Mouse (Mus musculus): ENCODE measurements around the gene Cebpg.

Gene Cebpg

DNA sequence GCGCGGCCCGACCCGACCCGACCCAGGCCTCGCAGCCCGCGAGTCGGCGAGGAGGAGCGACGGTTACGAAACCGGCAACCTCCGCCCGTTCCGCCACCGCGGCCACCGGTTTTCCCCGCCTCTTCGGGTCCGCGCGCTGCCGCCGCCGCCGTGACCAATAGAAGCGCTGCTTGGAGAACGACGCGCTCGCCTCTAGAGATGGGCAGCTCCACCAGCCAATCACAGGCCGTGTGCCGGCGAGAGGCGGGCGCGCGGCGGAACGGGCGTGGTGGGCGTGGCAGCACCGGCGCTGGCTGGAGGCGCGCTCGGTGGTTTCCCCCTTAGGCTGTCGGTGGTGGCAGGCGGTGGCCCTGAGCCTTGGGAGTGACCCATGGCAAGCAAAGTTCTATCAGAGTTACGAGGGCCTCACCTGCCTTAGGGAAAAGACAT is at the start of gene Cebpg:
TSS of gene Cebpg (minus strand) at position 138 of the 429 bp plus-strand sequence.
- peak; percentile 98 to 99 for DNase-seq

DNA sequence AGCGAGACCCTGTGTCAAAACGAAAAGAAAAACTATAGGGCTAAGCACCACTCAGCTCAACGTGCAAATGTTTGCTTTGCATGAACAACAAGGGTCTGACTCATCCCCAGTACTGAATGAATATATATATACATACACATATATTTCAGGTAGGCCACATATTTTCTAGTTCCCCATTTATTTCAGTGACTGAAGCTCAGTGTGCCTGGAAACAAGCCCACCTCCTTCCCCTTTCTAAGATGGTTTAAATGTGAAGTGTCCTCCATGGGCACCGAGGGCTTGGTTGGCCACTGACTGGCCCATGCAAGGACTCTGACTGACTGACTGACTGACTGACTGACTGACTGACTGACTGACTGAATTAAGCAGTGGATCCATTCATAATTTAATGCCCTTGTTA is 43.2 kb upstream of the Cebpg start:
- DNase-seq, result no peak

DNA sequence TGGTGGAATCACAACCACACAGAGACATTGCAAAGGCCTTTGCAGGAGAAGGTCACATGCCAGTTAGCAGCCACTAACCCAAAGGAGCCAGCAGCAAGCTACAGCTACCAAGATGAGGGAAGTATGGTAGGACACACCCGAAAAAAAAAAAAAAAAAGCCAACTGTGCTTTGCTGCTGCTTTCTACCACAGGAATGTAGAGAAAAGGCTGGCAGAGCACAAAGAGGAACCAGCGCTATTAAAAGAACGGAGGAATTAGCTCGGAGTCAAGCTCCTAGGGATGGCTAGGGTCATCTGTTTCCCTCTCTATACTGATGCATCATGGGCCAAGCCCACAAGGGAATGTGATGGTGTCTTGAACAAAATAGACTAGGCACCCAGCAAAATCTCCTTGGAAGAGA is 42.4 kb upstream of the Cebpg start:
- no peak for DNase-seq

DNA sequence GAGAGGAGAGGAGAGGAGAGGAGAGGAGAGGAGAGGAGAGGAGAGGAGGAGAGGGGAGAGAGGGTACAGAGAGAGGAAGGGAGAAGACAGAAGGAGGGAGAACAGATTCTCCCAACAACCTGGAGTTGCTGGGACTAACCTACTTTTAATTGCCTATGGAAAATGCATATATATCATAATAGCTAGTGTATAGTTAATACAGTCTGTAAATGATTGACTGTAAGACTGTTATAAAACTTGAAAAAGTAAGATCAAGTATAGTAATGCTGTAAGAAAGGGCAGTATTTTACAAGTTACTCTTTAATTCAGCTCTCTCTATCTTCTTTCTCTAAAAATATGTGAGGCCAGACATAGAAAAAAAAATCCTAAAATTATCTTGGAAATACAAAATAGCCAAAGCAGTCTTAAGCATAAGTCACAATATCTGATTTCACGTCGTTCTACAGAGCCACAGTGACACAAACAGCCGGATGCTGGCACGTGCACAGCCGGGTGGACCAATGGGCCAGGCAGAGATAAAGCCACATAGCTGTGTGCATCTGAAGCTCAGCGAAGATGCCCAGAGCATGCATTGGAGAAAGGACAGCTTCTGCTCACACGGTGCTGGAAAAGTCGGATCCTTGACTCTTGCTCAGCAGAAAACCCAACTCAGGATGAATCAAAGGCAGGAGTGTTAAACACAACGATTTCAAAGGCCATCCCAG is 38.8 kb upstream of the Cebpg start:
- DNase-seq, result no peak

DNA sequence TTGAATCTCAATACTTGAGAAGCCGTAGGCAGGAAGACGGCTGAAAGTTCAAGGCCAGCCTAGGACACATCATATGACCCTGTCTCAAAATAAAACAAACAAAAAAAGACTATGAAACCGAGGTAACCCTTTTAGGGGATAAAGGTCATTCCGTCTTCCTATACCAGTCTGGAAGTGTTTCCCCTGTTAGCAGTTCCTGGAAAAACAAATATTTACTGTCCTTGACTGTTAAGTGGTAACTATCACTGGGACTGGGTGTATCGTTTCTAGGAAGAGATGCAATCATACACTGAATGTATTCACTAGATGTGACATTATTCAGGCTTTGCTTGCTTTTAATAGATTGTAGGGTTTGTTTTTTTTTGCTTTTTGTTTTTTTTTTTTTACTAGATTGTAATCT is 34.2 kb upstream of the Cebpg start:
- DNase-seq, result no peak

DNA sequence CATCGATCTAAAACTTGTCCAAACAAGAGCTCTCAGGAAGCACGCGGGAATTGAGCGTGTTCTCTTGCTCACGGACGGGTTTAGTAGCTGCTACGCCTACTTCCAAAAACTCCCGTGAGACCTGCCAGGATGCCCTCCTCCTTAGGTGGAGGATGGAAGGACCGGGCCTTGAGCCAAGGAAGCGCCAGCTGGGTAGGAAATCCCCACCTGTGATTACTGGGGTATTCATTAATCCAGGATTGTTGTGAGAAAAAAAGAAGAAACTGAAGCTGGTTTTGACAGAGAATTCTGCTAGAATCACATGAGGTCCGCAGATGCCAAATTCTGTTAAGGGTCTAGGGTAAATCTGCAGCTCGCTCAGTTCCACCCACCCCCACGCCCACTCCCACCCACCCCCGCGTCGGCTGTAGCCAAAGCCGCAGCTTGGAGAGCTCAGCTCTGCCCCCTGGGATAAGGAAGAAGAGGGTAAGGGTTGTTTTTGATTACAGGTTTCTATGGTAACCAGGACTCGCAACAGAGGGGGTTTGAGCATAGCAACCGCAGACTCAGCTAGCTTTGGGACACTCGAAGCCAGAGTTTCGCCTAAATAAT is 30.0 kb upstream of the Cebpg start:
- DNase-seq, result peak; percentile 55 to 67

DNA sequence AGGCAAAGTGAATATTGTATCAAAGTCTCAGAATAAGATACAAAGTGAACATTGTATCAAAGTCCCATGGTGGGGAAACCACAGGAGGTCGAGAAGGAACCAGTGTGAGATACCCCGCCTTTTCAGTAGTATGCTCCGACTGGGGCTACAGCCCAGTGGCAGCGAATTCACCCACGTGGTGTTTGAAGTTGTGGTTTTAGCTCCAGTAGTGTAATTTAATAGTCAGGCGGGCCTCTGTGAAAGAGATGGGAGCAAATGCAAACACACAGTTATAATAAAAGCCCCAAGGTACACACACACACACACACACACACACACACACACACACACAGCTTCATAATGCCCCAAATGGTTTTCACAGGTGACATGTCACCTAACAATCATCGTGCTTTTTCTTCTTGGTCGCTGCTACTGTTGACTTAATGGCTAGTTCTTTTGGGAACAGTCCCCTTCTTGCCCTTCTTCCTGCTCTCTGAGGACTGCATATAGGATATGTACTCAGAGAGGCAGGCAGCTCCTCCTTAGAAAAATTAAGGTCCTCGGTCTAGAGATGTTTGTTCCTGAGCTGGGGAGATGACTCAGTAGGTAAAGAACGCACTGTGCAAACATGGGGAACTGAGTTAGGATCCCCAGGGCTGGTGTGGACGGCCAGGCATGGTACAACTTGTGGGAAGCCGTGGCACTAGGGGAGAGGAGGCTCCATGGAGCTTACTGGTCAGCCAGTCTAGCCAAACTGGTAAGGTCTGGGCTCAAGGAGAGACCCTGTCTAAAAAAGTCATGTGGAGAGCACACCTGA is 28.4 kb upstream of the Cebpg start:
- DNase-seq, result no peak

DNA sequence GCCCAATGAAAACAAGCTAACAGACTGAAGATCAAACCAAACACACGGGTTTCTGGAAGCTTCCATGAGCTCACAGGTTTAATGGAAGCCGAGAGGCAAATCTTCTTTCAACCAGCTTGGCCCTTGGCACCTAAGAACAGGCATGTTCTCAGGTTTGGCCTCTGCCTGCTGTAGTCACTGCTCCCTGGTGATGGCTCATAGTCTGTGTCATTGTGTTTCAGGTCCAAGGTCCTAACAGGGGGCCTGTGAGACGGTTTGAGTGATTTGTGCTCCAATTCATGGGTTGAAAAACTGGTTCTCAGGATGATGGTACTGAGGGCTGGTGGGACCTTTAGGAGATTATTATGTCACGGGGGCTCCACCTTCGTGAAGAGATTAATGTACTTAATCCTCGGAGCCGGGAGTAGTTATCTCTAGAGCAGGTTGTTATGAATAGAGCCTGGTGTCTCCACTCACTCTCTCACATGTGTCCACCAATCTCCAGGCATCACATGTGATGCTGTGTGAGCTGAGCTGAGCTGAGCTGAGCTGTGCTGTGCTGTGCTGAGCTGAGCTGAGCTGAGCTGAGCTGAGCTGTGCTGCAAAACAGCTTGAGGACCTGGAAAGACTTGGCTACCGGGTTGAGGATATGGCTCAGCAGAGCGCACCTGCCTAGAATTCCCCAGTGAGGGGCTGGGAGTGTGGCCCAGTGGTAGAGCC is 25.2 kb upstream of the Cebpg start:
- DNase-seq, result no peak

DNA sequence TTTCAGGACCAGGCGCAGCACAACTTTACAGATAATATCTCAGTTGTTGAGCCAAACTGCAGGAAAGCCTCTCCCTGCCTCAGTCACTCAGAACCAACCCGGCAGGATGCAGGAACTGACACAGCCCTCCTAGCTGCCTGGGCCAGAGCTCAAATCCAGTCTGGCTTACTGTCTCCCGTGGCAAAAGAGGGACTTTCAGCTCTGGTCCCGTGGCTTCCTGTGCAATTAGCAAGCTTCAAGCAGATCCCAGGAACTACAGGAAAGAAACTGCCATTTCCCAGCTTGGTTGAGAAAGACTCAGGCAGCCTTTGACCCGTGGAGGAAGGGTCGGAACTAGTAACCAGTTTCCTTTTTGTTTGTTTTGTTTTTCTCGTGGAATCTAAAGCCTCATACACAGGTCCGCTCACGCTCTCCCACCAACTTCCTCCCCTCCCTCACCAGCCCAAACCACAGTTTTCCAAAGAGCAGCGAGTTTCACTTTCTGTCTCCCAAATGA is 24.5 kb upstream of the Cebpg start:
- DNase-seq, result no peak

DNA sequence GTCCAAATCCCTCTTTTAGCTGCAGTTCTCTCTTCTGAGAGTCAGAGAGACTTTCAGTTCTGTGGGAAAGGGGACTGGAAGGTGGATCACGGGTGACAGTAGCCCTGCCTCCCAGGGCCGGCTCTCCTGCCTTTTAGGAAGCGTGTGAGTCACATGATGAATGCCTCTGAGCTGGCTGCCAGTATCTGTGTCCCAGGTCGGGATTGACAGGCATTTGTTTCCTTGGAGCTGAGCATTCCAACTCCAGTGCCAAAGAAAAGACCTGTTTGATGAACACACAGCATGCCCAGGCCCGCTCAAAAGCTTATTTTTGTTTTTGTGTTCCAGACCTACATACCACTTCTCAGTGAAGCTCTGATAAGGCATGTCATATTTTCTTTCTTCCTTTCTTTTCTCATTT is 20.3 kb upstream of the Cebpg start:
- DNase-seq, result no peak

DNA sequence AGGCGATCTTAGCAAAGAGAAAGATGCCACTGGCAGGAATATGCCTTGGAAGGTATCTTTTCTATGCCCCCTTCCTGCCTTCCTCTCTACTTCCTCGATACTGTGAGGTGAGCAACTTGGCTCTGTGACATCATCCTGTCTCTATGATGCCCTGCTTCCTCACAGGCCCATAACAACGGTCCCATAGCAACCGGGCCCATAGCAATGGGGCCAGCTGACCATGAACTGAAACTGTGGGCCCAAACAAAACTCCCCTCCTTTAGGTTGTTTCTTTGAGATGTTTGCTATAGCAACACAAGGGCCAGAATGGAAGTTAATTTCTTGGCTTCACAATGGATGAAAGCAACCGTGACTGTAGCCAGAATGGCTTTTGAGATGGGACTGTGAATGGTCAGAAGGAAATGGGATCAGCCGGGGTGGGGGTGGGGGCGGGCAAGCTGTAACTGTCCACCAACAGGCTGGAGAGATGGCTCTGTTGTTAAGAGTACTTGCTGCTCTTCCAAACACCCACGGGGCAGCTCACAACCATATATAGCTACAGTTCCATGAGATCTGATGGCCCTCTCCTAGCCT is 10.4 kb upstream of the Cebpg start:
- no peak for DNase-seq

DNA sequence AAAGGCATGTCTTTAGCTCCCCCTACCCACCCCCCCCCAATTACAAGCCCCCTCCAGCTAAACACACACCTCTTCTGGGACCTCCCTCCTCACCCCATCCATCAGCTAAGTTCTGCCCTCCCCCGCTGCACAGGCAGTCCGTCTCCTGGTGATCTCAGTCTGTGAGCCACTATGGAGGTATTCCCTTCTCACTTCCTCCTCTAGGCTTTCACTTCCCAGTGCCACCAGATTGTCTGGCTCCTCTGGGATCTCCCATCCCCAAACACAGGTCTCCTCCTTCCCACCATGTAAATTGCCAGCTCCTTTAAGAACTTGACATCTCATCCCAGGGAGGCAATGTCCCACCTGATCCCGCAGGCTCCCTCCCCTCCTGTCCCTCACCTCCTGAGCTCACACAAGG is 9.6 kb upstream of the Cebpg start:
- DNase-seq, result no peak

DNA sequence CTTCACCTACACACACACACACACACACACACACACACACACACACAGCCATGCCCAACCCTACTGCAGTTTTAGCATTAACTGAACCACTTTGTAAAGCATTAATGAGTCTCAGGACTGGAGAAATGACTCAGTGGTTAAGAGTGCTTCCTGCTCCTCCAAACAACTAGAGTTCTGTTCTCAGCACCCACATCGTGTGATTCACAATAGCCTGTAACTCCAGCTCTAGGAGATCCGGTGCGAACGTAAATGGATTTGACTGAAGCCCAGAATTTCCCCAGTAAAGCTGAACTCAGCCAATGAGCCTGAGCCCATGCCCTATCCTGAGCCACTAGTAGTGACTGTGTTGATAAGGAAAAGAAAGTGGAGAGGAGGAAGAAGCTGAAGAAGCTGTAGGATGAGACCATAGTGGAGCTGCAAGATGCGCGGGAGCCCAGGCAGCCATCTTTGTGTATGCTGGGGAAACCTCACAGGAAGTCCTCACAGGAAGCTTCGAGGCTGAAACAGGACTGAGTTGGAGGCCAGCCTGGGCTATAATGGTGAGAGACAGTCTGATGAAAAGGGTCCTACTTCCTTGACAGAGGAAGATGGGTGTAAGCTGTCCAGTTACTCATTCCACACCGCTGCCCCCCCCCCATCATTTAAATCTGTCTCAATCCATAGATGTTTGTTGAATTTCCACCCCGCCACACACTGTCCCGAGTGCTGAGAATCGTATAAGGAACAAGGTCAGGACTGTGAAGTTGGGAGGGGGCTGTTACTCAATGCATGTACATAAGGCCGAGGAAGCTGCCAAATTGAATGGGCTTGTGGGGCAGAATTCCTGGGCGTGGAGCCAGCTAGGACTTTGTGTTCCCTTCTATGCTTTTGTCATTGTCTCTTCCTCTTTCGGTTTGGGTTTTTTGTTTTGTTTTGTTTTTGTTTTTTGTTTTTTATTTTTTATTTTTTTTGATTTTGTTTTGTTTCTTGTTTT is 8.2 kb upstream of the Cebpg start:
- peak; percentile 31 to 50 for DNase-seq

DNA sequence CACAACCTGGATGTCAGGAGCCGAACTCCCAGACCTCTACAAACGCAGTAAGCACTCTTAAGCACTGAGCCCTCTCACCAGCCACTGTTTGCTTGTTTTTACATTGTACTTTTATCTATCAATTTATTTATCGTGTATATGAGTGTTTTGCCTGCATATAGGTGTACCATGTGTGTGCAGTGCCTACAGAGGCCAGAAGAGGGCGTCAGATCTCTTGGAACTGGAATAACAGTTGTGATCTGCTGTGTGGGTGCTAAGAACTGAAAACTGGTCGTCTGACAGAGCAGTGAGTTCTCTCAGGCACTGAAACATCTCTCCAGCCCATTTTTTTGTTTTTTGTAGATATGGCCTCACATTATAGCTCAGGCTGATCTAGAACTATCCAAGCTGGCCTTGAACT is 3.1 kb upstream of the Cebpg start:
- DNase-seq, result no peak

DNA sequence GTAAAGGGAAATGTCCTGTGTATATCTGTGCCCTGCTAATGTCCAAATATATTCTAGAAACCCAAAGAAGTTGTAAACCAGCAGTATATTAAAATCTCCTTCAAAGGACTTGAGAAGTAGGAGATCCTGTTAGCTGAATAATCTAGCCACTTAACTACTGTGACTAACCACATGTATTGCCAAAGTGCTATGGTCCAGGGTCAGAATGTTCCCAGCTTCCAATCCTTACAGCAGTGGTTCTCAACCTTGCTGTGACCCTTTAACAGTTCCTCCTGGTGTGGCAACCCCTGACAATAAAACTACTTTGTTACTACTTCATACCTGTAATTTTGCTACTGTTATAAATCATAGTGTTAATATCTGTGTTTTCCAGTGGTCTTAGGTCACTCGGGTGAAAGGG is 2.0 kb upstream of the Cebpg start:
- no peak for DNase-seq

DNA sequence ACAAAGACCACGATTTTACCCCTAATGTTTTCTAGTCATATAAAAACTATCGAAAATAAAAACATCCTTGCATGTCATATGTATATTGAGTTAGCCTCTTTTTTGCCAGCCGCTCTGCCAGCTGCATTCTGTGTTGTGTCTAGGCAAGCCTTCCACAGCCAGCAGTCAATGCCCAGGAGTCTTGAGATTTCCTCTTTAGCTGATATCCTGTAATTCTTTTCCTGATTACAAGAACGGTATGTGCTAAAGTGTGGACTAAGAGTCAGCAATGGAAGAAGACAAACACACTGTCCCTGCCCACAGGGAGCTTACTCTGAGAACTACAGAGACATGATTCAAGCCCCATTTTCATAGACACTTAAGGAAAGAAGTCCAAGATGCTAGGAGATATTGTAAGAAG is 1.2 kb upstream of the Cebpg start:
- no peak for DNase-seq

DNA sequence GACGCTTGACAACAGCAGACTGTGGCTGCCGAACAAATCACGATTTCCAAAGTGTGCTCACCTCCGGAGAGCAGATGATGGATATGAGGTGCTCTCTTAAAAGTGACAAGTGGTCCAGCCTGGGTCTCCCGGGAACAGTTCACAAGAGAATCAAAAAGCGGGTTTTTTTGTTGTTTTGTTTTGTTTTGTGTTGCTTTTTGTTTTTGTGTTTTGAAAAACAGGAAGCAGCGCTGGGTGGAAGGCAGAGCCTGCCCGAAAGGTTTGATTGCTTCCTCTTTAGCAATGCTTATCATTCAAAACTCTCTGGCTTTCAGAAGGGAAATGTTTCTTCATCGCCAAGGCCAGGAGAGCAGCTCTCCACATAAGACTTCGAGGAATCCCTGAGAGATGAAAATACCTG is 626 bp upstream of the Cebpg start:
- DNase-seq, result no peak

DNA sequence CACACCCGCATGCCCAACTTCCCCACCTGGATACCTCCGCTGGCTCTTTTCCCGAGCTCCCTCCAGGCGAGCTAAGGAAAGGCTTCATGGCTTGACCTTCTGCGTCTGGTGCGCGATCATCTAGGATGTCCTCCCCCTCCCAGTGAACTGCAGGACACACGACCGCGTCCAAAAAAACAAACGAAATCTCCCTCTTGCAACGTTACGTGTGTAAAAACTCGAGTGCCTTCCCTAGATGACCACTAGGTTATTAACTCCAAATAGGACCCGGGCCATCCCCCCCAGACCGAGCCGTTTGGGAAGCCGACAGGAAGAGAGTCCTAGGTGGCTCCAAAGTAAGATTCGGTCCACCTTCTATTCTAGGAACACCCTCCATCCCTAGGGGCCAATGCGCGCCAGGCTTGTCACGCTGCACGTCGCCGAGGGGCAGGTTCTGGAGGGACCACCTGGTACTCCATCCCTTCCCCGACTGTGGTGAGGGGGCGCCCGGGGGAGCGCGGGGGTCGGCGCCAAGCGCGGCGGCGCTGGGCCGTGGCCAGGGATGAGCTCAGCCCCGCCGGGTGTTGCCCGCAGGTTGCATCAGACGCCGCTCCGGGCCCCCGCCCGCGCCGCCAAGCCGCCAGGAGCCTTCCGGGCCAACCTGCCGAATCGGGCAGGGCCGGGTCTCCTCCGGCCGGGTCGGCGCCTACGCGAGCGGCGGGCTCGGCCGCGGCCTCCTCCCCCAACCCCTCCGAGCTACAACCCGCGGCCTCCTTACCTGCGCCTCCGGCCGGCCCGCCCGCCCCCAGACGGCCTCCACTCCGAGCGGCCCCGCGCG is 546 bp downstream of the Cebpg start:
- DNase-seq, result peak; percentile 80 to 83

DNA sequence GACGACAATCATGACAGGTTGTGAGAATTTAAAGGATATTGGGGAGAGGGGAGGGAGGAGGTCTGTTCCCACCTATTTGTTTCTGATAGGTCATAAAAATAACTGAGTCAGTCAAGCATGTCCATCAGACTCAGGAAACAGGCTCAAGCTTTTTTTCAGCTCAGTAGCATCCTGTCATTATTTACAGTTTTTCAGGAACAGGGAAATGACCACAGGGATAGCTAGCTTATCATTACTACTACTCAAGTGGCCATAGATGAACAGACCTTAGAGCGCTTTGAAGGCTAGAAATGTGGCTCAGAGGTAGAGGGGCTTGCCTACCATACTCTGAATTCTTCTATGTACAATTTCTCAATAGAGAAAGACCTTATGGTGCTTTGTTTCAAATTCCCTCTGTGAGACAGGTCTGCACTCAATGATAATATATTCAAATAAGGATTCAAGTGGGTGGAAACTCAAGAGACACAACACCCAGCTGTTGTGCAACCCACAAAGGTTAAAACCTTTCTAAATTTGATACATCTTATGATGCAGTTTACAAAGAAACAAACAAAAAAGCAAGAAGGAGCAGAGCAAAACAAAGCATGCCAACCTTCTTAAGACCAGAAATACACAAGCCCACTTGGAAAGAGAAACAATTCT is 1.3 kb downstream of the Cebpg start:
- DNase-seq, result no peak

DNA sequence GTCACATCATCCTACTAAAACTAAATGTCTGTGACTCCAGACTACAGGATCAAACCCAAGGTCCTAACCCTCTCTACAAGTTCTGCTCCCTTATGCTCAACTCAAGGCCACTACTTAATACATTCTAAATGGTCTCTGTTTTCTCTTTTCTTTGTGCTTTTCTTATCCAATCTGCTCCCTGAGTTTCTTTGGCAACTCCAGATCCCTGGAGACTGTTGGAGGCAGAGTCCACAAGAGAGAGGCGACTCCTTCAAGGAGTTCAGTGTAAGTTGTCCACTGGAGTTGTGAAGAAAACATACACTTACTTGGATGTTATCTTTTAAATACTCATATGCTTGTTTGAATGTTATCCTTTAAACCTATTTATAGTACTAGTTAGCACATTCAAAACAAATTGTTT is 2.1 kb downstream of the Cebpg start:
- no peak for DNase-seq

All from cerebellum, postnatal 14 days (tissue).